Mouse (Mus musculus) ES-Bruce4 (cell line): ENCODE measurements around the gene Gm49339. TPM values are rescaled to one million over a fixed set of nuclear protein-coding genes. Genes with fewer than 3 reads are reported as not detected.
"Not testable (repeated sequence)": the region's sequence is repeated elsewhere in the genome, so short reads cannot be mapped to it uniquely, and the experiment has no call there.

Experiments used
- H3K27ac ChIP-seq: 2 replicates; pipeline ENCODE4 v1.5.1; 2012; ENCODE audit warnings: low read length, inconsistent platforms; ENCODE audit not compliant: insufficient read depth
- H3K27me3 ChIP-seq: 2 replicates; pipeline ENCODE4 v1.6.1; 2012; ENCODE audit warnings: mild to moderate bottlenecking, low read length, inconsistent platforms; ENCODE audit not compliant: control insufficient read depth, poor library complexity, insufficient read depth, severe bottlenecking
- H3K36me3 ChIP-seq: 2 replicates; pipeline ENCODE4 v1.6.1; 2012; ENCODE audit warnings: inconsistent platforms, mild to moderate bottlenecking, low read length, moderate library complexity; ENCODE audit not compliant: control insufficient read depth, poor library complexity, insufficient read depth, severe bottlenecking
- H3K4me1 ChIP-seq: one replicate; pipeline ENCODE4 v1.8.1; 2011; ENCODE audit warnings: low read length; ENCODE audit not compliant: control insufficient read depth, insufficient read depth
- H3K4me3 ChIP-seq: 2 replicates; pipeline ENCODE4 v1.5.1; 2011; ENCODE audit warnings: low read depth, mild to moderate bottlenecking, low read length
- H3K9ac ChIP-seq: 2 replicates; pipeline ENCODE4 v1.6.1; 2012; ENCODE audit warnings: low read depth, mild to moderate bottlenecking, inconsistent platforms; ENCODE audit not compliant: poor library complexity, severe bottlenecking
- H3K9me3 ChIP-seq: replicated peaks from 2 replicates; pipeline ENCODE4 v1.6.1; 2012; ENCODE audit warnings: mild to moderate bottlenecking, low read length, inconsistent platforms; ENCODE audit not compliant: control insufficient read depth, poor library complexity, insufficient read depth, severe bottlenecking
- CTCF ChIP-seq: IDR thresholded peaks from one replicate; pipeline ENCODE4 v1.8.1; 2011; ENCODE audit warnings: low read depth, low read length
- EP300 ChIP-seq: IDR thresholded peaks from 2 replicates; pipeline ENCODE4 v1.6.1; 2011; ENCODE audit warnings: low read depth, low read length; ENCODE audit not compliant: insufficient read depth
- POLR2A ChIP-seq: IDR thresholded peaks from one replicate; pipeline ENCODE4 v1.8.1; 2011; ENCODE audit warnings: low read length; ENCODE audit not compliant: insufficient read depth
- polyA plus RNA-seq: library from polyadenylated mRNA; stranded (reverse); fragments of >200 nt; gene quantifications from 2 replicates; pipeline ENCODE4 v1.2.4, GENCODE M21; 2011; ENCODE audit warnings: low read depth; ENCODE audit not compliant: missing spikeins, insufficient read depth, insufficient read length

The Gm49339 gene
- not detected in 2 replicates for polyA plus RNA-seq

DNA sequence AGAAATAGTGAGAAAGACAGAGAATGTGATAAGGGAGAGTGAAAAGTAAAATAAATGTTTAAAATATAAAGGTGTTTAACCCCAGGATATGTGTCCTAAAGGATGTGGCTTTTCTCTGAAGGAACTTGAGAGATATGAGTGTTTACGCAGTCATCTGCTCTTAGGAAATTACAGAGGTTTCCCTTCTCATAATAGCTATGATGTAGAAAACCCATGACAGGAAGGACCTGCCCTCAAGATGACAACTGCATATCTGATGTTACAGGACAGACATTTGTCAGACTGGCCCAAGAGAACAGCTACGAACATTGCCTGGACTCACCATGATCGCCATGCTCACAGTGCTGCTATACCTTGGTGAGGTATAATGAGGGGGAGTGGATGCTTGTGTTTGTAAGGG is at the start of gene Gm49339, which contains the start of gene Lilr4b:
TSS of gene Gm49339 (plus strand) at position 216 of the 400 bp plus-strand sequence.
TSS of gene Lilr4b (plus strand) at position 236 of the 400 bp plus-strand sequence.
- not testable (repeated sequence) for H3K9me3 ChIP-seq, H3K36me3 ChIP-seq, H3K27ac ChIP-seq, H3K27me3 ChIP-seq, H3K9ac ChIP-seq, H3K4me3 ChIP-seq, H3K4me1 ChIP-seq

- Histone ChIP-seq H3K27ac (no peak overlapping the region), H3K4me1 (no peaks in the 10 kb centered on the region), H3K9me3 (peaks cover 5% of the 10 kb centered on the region), H3K4me3 (no peak overlapping the region), H3K27me3 (no peaks in the 10 kb centered on the region), H3K36me3 (no peaks in the 10 kb centered on the region), H3K9ac (no peak overlapping the region)
- no peak for TF ChIP-seq POLR2A
- TF ChIP-seq EP300: no peak
- no peak for TF ChIP-seq CTCF
Observed at GRCm38 (mm10) chr10:51432940-51433339, 47.5 kb upstream of the Gm49339 start.

DNA sequence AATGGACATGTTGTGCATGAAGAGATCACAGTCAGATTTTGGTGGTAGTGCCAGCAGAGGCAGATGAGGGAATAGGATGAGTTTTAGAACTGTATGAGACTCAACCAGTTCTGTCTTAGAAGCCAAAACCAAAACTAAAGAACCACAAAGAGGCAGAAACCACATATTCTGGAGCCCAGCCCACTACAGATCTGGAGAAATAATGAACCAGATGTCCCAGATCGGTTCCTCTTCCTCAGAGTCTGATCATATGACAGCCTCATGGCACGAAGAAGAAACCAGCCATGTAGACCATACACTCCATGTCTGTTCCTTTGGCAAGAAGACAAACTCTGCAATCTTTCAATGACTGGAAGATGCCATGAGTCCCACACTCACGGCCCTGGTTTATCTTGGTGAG is 44.7 kb upstream of the Gm49339 start:
- Histone ChIP-seq H3K9me3 (peaks cover 5% of the 10 kb centered on the region), H3K4me3 (no peak overlapping the region), H3K27me3 (no peaks in the 10 kb centered on the region), H3K27ac (no peak overlapping the region), H3K4me1 (no peaks in the 10 kb centered on the region), H3K9ac (no peak overlapping the region), H3K36me3 (no peaks in the 10 kb centered on the region)
- TF ChIP-seq POLR2A (no peak), EP300 (no peak), CTCF (no peak)

DNA sequence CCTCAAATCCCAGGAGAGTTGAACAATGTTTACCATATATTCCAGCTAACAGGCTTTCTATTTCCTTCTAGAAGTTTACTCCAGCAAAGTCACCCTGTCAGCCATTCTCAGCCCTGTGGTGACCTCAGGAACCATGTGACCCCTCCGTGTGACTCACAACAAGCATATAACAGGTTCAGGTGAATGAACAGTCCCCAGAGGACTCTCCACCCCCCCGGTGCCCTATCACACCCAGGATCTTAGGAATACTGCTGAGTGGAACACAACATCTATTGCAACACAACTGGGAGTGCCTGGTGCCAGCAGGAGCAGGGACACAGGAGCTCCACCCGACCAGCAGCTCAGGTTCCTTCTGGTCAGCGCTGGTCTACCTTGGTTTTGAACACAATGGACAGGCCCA is 28.8 kb upstream of the Gm49339 start:
- no peaks in the 10 kb centered on the region for H3K9me3 ChIP-seq
- no peak overlapping the region for H3K27ac ChIP-seq
- H3K9ac ChIP-seq: no peak overlapping the region
- H3K4me3 ChIP-seq: no peak overlapping the region
- no peaks in the 10 kb centered on the region for H3K36me3 ChIP-seq
- TF ChIP-seq EP300: no peak
- TF ChIP-seq CTCF: no peak
- no peak for TF ChIP-seq POLR2A
- no peaks in the 10 kb centered on the region for H3K27me3 ChIP-seq
- no peaks in the 10 kb centered on the region for H3K4me1 ChIP-seq

- no peaks in the 10 kb centered on the region for H3K9me3 ChIP-seq
- no peak for TF ChIP-seq POLR2A
- no peak for TF ChIP-seq CTCF
- no peak for TF ChIP-seq EP300
- no peaks in the 10 kb centered on the region for H3K4me1 ChIP-seq
- no peak overlapping the region for H3K4me3 ChIP-seq
- H3K27me3 ChIP-seq: no peaks in the 10 kb centered on the region
- no peak overlapping the region for H3K27ac ChIP-seq
- no peak overlapping the region for H3K9ac ChIP-seq
- no peaks in the 10 kb centered on the region for H3K36me3 ChIP-seq
Observed at GRCm38 (mm10) chr10:51453616-51454298, 26.7 kb upstream of the Gm49339 start.

- no peaks in the 10 kb centered on the region for H3K4me1 ChIP-seq
- H3K9ac ChIP-seq: no peak overlapping the region
- no peaks in the 10 kb centered on the region for H3K9me3 ChIP-seq
- H3K36me3 ChIP-seq: no peaks in the 10 kb centered on the region
- H3K4me3 ChIP-seq: no peak overlapping the region
- no peak overlapping the region for H3K27ac ChIP-seq
- no peaks in the 10 kb centered on the region for H3K27me3 ChIP-seq
- TF ChIP-seq EP300: no peak
- TF ChIP-seq CTCF: no peak
- TF ChIP-seq POLR2A: no peak
Observed at GRCm38 (mm10) chr10:51454365-51454764, 26.0 kb upstream of the Gm49339 start.
